Mouse (Mus musculus): ENCODE data around the gene Pip5k1c. TPM values are rescaled to one million over a fixed set of nuclear protein-coding genes. Genes with fewer than 3 reads are reported as not detected.

Pip5k1c gene
- total RNA-seq, 2 experiments from 2014 or later, result 9.6 to 10.8 TPM

DNA sequence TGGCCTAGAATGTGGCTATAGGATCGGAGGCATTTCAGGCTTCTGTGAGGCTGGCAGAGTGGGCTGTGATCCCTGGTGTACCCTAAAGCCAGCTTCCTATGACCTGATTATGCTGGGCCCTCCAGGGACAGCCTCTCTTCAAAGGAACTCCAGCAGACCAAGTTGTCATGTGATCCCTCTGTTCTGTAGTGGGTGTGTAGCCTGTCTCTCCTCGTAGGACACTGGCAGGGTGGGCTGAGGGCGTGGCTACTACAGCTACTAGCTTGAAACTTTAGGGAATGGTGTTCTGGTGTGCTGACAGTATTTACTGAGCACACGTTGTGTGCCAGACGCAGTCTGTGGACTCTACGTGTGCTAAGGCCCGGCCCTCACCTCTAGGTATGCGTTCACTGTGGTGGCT is 68.0 kb downstream of the Pip5k1c start:
- ATAC-seq (replicated peaks; ENCODE audit: low FRiP score, poor library complexity, severe bottlenecking), result no peak

DNA sequence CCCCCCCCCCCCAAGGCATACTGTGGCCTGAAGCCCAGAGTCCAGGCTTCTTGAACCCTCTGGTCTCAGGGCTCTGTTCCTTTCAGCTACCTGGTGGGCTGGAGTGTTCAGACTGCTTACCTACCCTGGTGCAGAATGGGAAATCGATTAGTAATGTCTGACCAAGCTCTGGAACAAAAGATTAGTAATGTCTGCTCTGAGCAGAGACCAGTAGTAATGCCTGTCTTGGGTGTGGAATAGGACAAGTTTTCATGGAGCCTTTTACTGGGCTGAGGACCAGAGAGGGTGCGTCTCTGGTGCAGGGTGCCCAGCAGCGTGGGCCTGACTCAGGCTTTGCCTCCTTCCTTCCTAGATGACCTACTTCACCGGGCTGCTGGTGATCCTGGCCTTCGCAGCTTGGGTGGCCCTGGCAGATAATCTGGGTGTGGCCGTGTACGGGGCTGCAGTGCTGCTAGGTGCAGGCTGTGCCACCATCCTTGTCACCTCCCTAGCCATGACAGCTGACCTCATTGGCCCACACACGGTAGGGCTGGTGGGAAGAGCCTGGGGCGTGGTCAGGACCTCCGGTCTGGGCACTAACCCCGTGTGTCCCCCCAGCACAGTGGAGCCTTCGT is 69.7 kb downstream of the Pip5k1c start:
- peak; percentile 60 for ATAC-seq (replicated peaks; ENCODE audit: low FRiP score, poor library complexity, severe bottlenecking)

DNA sequence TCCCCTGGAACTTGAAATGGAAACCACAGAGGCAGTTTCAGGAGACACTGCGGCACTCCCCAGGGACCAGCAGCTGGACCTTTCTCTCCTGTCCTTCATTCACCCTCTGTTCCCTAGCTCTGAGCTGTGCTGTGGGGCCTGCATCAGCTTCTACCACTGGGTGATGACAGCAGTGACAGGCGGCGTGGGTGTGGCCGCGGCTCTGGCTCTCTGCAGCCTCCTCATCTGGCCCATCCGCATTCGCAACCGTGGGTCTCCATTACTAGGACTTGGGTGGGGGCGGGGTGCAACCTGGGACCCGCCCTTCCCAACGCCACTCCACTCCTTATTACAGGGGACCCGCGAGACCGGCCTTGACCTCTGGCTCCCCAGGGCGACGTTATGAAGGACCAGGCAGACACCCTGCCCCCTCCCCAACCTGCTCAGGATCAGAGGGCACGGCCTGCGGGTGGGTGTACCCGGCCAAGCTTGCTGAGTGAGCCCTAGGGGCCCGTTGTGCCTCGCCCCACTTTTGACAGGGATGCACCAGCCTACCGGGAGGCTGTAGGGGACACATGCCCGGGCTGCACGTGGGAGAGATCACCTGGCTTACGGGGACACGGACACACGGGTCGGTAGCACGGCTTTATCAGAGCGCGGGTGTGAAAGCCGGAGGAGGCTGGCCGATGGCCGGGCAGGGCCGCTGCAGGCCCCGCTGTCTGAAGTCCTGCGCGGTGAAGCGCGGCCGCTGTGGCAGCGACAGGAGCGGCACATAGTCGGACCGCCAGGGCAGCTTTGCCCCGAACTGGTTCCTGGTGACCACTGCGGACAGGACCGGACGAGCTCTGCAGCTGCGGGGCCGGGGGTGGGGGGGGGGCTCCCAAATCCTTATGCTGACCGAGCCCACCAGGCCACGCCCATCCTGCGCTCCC is 70.9 kb downstream of the Pip5k1c start:
- ATAC-seq (replicated peaks; ENCODE audit: low FRiP score, poor library complexity, severe bottlenecking), result no peak

DNA sequence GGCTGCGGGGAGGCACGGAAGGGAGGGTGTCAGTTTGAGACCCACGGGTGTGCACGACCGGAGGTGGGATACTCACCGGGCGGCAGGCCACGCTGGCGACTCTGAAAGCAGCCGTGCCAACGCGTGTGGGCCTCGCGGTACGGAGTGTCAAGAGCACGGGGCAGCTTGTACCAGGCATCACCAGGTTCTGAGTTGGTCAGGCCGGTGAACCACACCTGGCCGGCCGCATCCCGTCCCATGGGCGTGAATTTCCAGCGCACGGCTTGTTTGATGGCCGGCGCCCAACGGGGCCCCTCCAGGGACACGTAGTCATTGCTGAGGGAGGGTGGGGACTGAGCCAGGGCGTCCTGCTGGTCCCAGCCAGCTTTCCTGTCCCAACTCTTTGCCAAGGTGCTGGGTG is 71.9 kb downstream of the Pip5k1c start:
- ATAC-seq (replicated peaks; ENCODE audit: low FRiP score, poor library complexity, severe bottlenecking), result no peak

DNA sequence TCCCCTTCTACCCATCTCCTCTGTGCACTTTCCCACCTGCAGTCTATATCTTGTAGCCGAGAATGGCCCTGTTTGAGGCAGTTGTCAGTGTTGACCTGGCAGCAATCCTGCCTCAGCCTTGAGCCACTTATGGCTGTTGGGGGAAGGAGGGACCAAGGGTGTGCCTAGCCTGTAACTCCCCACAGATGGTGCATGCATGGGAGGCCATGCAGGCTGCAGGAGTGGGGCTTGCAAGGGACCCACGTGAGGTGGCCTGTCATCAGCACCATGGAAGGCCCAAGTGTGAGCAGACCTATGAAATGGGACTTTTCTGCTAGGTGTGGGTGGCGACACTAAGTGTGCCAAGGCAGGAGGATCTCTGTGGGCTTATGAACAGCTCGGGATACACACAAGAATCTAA is 72.3 kb downstream of the Pip5k1c start:
- peak; percentile 2; the same call in 1 of the 2 replicates for ATAC-seq (replicated peaks; ENCODE audit: low FRiP score, poor library complexity, severe bottlenecking)

DNA sequence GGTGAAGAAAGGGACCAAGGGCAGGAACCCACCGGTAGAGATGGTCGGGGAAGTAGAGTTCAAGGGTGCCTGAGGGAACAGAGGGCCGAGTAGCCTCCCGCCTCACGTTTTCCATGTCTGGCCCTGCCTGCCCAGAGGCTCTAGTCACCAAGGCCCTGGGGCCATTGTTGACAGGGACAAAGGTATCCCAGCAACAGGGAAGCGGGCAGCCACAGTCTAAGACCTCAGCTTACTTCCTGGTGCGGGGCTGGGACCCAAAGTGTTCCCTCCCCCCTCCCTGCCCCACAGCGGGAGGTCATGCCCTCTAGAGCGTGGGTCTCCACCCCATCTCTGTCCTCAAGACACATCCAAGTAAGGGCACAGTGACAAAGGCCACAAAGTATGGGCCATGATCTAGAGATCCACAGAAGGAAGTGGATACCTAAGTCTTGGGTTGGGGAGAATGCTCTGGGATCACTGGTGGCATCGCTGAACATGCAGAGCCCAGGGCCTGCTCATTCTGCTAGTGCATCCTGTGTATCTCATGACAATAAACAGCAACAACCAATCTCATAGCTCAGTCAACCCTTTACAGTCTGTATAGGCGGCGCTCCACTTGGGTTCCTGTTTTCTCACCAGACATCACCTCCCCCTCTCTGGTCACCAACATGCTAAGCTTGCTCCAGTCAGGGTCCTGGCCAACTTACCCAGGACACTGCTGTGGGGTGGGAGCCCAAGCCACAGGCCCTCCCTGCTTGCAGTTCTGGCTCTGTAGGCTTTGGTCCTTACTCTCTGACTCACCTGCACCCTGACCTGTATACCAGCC is 73.1 kb downstream of the Pip5k1c start, which contains the start of gene 4930404N11Rik:
TSS of gene 4930404N11Rik (minus strand) at position 145 of the 805 bp plus-strand sequence.
- peak; percentile 2; the same call in 1 of the 2 replicates for ATAC-seq (replicated peaks; ENCODE audit: low FRiP score, poor library complexity, severe bottlenecking)

DNA sequence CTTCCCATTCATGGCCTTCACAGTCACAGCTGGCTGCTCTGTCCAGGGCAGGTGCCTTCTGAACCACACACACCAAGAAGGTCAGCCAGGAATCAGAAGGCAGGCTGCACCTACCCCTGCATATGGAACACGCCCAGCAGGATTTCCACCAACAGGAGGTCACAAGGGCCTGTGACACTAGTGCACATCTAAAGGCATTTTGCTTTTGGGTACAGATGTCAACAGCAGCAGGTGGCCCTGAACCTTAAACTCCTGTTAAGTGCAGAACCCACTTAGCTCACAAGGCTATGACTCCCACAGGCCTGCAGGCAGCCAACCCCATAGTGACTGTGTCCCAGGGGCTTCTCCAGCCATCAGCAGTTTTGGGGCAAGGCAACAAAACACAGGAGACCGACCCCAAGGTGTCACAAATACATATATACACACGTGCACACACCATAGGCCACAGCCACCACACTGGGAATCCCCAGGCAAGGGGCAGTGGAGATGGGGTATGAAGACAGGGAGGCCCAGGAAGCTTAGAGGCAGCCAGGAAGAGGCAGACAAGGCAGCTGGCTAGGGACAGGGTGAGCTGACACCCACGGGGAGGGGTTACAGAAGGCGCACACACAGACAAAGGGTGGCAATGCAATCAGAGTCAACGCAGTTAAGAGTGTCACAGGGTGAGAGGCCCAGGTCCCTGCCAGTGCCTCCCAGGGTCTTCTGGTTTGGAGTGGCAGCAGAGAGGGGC is 73.9 kb downstream of the Pip5k1c start:
- ATAC-seq (replicated peaks; ENCODE audit: low FRiP score, poor library complexity, severe bottlenecking), result 0 out of 2 replicates have a peak, but pooled peaks have one; percentile 0

DNA sequence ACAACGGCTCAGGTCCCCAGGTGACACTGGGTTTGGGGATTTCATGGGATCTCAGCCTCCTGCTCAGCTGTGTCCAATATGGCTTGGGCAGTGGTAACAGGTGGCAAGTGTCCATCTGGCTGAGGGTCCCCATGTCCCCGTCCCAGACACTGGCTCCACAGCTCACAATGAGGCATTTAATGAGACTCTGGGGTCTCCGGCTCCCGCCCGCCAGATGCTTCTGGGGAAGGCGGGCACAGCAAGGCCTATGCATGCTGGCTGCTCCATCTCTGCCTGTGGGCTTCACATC is 74.4 kb downstream of the Pip5k1c start:
- ATAC-seq (replicated peaks; ENCODE audit: low FRiP score, poor library complexity, severe bottlenecking), result no peak

Other genes starting within 250 kb of the Pip5k1c start
Only the 30 nearest of the 32 such genes appear.
- gene Thop1, start 222.9 kb upstream of the Pip5k1c start, total RNA-seq (2015; ENCODE audit: low replicate concordance), result 1.9 TPM in 1 of 2 replicates, not detected in the other
- gene Thop1, start 222.9 kb upstream of the Pip5k1c start, total RNA-seq (2017; ENCODE audit: low replicate concordance), result 3.1 and 4.1 TPM in 2 replicates
- not detected in 2 replicates for gene Creb3l3, start 194.1 kb upstream of the Pip5k1c start, total RNA-seq (2015; ENCODE audit: low replicate concordance)
- not detected in 2 replicates for gene Creb3l3, start 194.1 kb upstream of the Pip5k1c start, total RNA-seq (2017; ENCODE audit: low replicate concordance)
- gene Map2k2, start 187.0 kb upstream of the Pip5k1c start, total RNA-seq (2015; ENCODE audit: low replicate concordance), result 22.2 and 31.5 TPM in 2 replicates
- gene Map2k2, start 187.0 kb upstream of the Pip5k1c start, total RNA-seq (2017; ENCODE audit: low replicate concordance), result 34.2 and 49.9 TPM in 2 replicates
- 11.5 and 13.2 TPM in 2 replicates for gene Zbtb7a, start 157.7 kb upstream of the Pip5k1c start, total RNA-seq (2015; ENCODE audit: low replicate concordance)
- 10.1 and 14.2 TPM in 2 replicates for gene Zbtb7a, start 157.7 kb upstream of the Pip5k1c start, total RNA-seq (2017; ENCODE audit: low replicate concordance)
- 4.4 and 11.3 TPM in 2 replicates for gene Pias4, start 125.0 kb upstream of the Pip5k1c start, total RNA-seq (2015; ENCODE audit: low replicate concordance)
- gene Pias4, start 125.0 kb upstream of the Pip5k1c start, total RNA-seq (2017; ENCODE audit: low replicate concordance), result 12.3 and 19.3 TPM in 2 replicates
- 227 and 267 TPM in 2 replicates for gene Eef2, start 116.3 kb upstream of the Pip5k1c start, total RNA-seq (2015; ENCODE audit: low replicate concordance)
- 388 and 458 TPM in 2 replicates for gene Eef2, start 116.3 kb upstream of the Pip5k1c start, total RNA-seq (2017; ENCODE audit: low replicate concordance)
- gene Dapk3, start 110.0 kb upstream of the Pip5k1c start, total RNA-seq (2015; ENCODE audit: low replicate concordance), result 3.3 and 7.3 TPM in 2 replicates
- gene Dapk3, start 110.0 kb upstream of the Pip5k1c start, total RNA-seq (2017; ENCODE audit: low replicate concordance), result 10.8 and 11.8 TPM in 2 replicates
- not detected in 2 replicates for gene 4930442H23Rik, start 109.1 kb upstream of the Pip5k1c start, total RNA-seq (2015; ENCODE audit: low replicate concordance)
- gene 4930442H23Rik, start 109.1 kb upstream of the Pip5k1c start, total RNA-seq (2017; ENCODE audit: low replicate concordance), result not detected in 2 replicates
- not detected in 2 replicates for gene Nmrk2, start 90.9 kb upstream of the Pip5k1c start, total RNA-seq (2015; ENCODE audit: low replicate concordance)
- not detected in 2 replicates for gene Nmrk2, start 90.9 kb upstream of the Pip5k1c start, total RNA-seq (2017; ENCODE audit: low replicate concordance)
- gene Atcay, start 62.1 kb upstream of the Pip5k1c start, total RNA-seq (2015; ENCODE audit: low replicate concordance), result not detected in 2 replicates
- not detected in 2 replicates for gene Atcay, start 62.1 kb upstream of the Pip5k1c start, total RNA-seq (2017; ENCODE audit: low replicate concordance)
- gene Zfr2, start 59.8 kb upstream of the Pip5k1c start, total RNA-seq (2015; ENCODE audit: low replicate concordance), result not detected in 2 replicates
- gene Zfr2, start 59.8 kb upstream of the Pip5k1c start, total RNA-seq (2017; ENCODE audit: low replicate concordance), result not detected in 2 replicates
- gene Matk, start 40.0 kb upstream of the Pip5k1c start, total RNA-seq (2015; ENCODE audit: low replicate concordance), result 0.42 and 0.96 TPM in 2 replicates
- 4.3 TPM in 2 replicates for gene Matk, start 40.0 kb upstream of the Pip5k1c start, total RNA-seq (2017; ENCODE audit: low replicate concordance)
- gene Mrpl54, start 26.0 kb upstream of the Pip5k1c start, total RNA-seq (2015; ENCODE audit: low replicate concordance), result 6.3 and 56.3 TPM in 2 replicates
- gene Mrpl54, start 26.0 kb upstream of the Pip5k1c start, total RNA-seq (2017; ENCODE audit: low replicate concordance), result 23.1 and 36.6 TPM in 2 replicates
- 3.3 and 4.4 TPM in 2 replicates for gene Apba3, start 26.0 kb upstream of the Pip5k1c start, total RNA-seq (2015; ENCODE audit: low replicate concordance)
- gene Apba3, start 26.0 kb upstream of the Pip5k1c start, total RNA-seq (2017; ENCODE audit: low replicate concordance), result 4.3 and 10.8 TPM in 2 replicates
- 3.3 TPM in 1 of 2 replicates, not detected in the other for gene Tjp3, start 1.4 kb upstream of the Pip5k1c start, total RNA-seq (2015; ENCODE audit: low replicate concordance)
- 0.60 and 1.7 TPM in 2 replicates for gene Tjp3, start 1.4 kb upstream of the Pip5k1c start, total RNA-seq (2017; ENCODE audit: low replicate concordance)
- 5.6 and 6.1 TPM in 2 replicates for gene Cactin, start 28.1 kb downstream of the Pip5k1c start, total RNA-seq (2015; ENCODE audit: low replicate concordance)
- gene Cactin, start 28.1 kb downstream of the Pip5k1c start, total RNA-seq (2017; ENCODE audit: low replicate concordance), result 18.0 and 27.7 TPM in 2 replicates
- not detected in 2 replicates for gene Tbxa2r, start 35.8 kb downstream of the Pip5k1c start, total RNA-seq (2015; ENCODE audit: low replicate concordance)
- gene Tbxa2r, start 35.8 kb downstream of the Pip5k1c start, total RNA-seq (2017; ENCODE audit: low replicate concordance), result not detected in 2 replicates
- gene Gipc3, start 50.3 kb downstream of the Pip5k1c start, total RNA-seq (2015; ENCODE audit: low replicate concordance), result not detected in 2 replicates
- gene Gipc3, start 50.3 kb downstream of the Pip5k1c start, total RNA-seq (2017; ENCODE audit: low replicate concordance), result not detected in 2 replicates
- gene Hmg20b, start 57.5 kb downstream of the Pip5k1c start, total RNA-seq (2015; ENCODE audit: low replicate concordance), result 9.2 and 14.6 TPM in 2 replicates
- gene Hmg20b, start 57.5 kb downstream of the Pip5k1c start, total RNA-seq (2017; ENCODE audit: low replicate concordance), result 14.1 and 30.2 TPM in 2 replicates
- gene Mfsd12, start 64.5 kb downstream of the Pip5k1c start, total RNA-seq (2015; ENCODE audit: low replicate concordance), result 1.9 and 2.5 TPM in 2 replicates
- gene Mfsd12, start 64.5 kb downstream of the Pip5k1c start, total RNA-seq (2017; ENCODE audit: low replicate concordance), result 8.7 and 10.6 TPM in 2 replicates
- 15.6 and 27.0 TPM in 2 replicates for gene 4930404N11Rik, start 72.9 kb downstream of the Pip5k1c start, total RNA-seq (2015; ENCODE audit: low replicate concordance)
- 35.7 and 41.5 TPM in 2 replicates for gene 4930404N11Rik, start 72.9 kb downstream of the Pip5k1c start, total RNA-seq (2017; ENCODE audit: low replicate concordance)
- gene Fzr1, start 85.6 kb downstream of the Pip5k1c start, total RNA-seq (2015; ENCODE audit: low replicate concordance), result 286 and 325 TPM in 2 replicates
- 463 and 486 TPM in 2 replicates for gene Fzr1, start 85.6 kb downstream of the Pip5k1c start, total RNA-seq (2017; ENCODE audit: low replicate concordance)
- gene Dohh, start 91.5 kb downstream of the Pip5k1c start, total RNA-seq (2015; ENCODE audit: low replicate concordance), result 10.4 and 11.7 TPM in 2 replicates
- gene Dohh, start 91.5 kb downstream of the Pip5k1c start, total RNA-seq (2017; ENCODE audit: low replicate concordance), result 32.5 and 33.7 TPM in 2 replicates
- 2.5 and 3.7 TPM in 2 replicates for gene Gm48551, start 91.5 kb downstream of the Pip5k1c start, total RNA-seq (2015; ENCODE audit: low replicate concordance)
- gene Gm48551, start 91.5 kb downstream of the Pip5k1c start, total RNA-seq (2017; ENCODE audit: low replicate concordance), result 1.3 TPM in 1 of 2 replicates, not detected in the other
- gene Gm48552, start 96.0 kb downstream of the Pip5k1c start, total RNA-seq (2015; ENCODE audit: low replicate concordance), result not detected in 2 replicates
- gene Gm48552, start 96.0 kb downstream of the Pip5k1c start, total RNA-seq (2017; ENCODE audit: low replicate concordance), result 5.6 TPM in 1 of 2 replicates, not detected in the other
- 5.4 TPM in 1 of 2 replicates, not detected in the other for gene Smim24, start 100.1 kb downstream of the Pip5k1c start, total RNA-seq (2015; ENCODE audit: low replicate concordance)
- 1.8 and 3.8 TPM in 2 replicates for gene Smim24, start 100.1 kb downstream of the Pip5k1c start, total RNA-seq (2017; ENCODE audit: low replicate concordance)
- gene Nfic, start 162.7 kb downstream of the Pip5k1c start, total RNA-seq (2015; ENCODE audit: low replicate concordance), result 13.4 and 23.8 TPM in 2 replicates
- gene Nfic, start 162.7 kb downstream of the Pip5k1c start, total RNA-seq (2017; ENCODE audit: low replicate concordance), result 0.84 and 8.2 TPM in 2 replicates
- gene Celf5, start 189.7 kb downstream of the Pip5k1c start, total RNA-seq (2015; ENCODE audit: low replicate concordance), result not detected in 2 replicates
- 0.68 TPM in 1 of 2 replicates, not detected in the other for gene Celf5, start 189.7 kb downstream of the Pip5k1c start, total RNA-seq (2017; ENCODE audit: low replicate concordance)
- 8.1 and 46.4 TPM in 2 replicates for gene Ncln, start 203.4 kb downstream of the Pip5k1c start, total RNA-seq (2015; ENCODE audit: low replicate concordance)
- gene Ncln, start 203.4 kb downstream of the Pip5k1c start, total RNA-seq (2017; ENCODE audit: low replicate concordance), result 10.8 and 12.8 TPM in 2 replicates
- gene S1pr4, start 207.2 kb downstream of the Pip5k1c start, total RNA-seq (2015; ENCODE audit: low replicate concordance), result 2.9 and 4.6 TPM in 2 replicates
- 2.1 and 6.0 TPM in 2 replicates for gene S1pr4, start 207.2 kb downstream of the Pip5k1c start, total RNA-seq (2017; ENCODE audit: low replicate concordance)